Mouse (Mus musculus): ENCODE data around the gene Mapk8ip2.
A peak's percentile ranks its signal among the peaks of the same experiment; 100 is the strongest.

DNA sequence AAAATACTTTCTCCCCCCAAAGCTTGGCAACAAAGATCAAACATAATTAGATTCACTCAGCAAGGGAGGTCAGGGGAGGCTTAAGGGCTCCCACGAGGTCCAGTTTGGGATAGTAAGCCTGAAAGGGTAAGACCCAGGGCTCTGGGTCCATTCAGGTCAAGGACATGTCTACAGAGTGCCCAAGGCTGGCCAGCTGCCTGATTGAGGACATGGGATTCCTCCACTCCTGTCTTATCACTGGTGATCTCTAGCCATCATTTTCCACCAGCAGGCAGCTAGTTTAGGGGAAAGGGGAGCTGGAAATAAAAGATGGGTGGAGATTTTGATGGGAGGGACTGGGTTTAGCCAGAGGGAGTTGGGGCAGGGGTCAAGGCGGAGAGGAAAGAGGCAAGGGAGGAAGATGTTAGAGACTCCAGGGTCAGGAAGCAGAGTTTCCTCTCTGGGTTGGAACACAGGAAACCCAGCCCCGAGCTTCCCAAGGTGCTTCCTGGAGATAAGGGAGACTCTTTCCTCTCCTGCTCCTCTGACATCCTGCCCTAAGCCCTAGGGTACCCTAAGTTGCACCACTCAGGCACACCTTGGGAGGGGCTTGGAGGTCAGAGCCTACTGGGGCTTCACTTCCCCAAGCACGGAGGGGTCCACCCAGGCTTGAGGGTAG is 43.8 kb downstream of the Mapk8ip2 start:
- TF ChIP-seq CTCF (IDR thresholded peaks at IDR 0.05; ENCODE audit: low read depth) = no peak
- TF ChIP-seq EP300 (IDR thresholded peaks at IDR 0.05; ENCODE audit: low read depth) = peak; percentile 99
